Comparison of ENCODE assay signal across 12 mouse cellular contexts in genomic region chr12:29141855-29142254, GRCm38 (mm10).
DNase-seq lines count a peak whose midpoint lies in the region; ATAC-seq and TF ChIP-seq lines count a peak whose summit lies in the region.
"Had no signal": no experiment of that assay in that cellular context is flagged by ENCODE, and none has a peak within 500 bp of the region (broad histone marks: within the 10 kb centered on the region; RNA-seq: fewer than 3 reads in every experiment).

No protein-coding gene starts in this region.

- H3K27ac ChIP-seq in layer of hippocampus, adult 2 months, result peak overlapping the region; percentile 89
- peak overlapping the region; percentile 85 for H3K27ac ChIP-seq in hindbrain, postnatal 0 days
- H3K27ac ChIP-seq in neural tube, embryonic 15.5 days (replicated peaks), result peak overlapping the region; percentile 76
- H3K27ac ChIP-seq: embryonic facial prominence, embryonic 13.5 days; macrophage had no signal

- no peak for TF ChIP-seq CTCF in layer of hippocampus, adult 2 months (conservative IDR thresholded peaks at IDR 0.05)
- TF ChIP-seq CTCF in hindbrain, postnatal 0 days (IDR thresholded peaks at IDR 0.05; ENCODE audit: low read depth), result no peak

- peaks cover 36% of the 10 kb centered on the region for H3K4me1 ChIP-seq in hindbrain, postnatal 0 days (ENCODE audit: insufficient read depth, low read length)
- peaks cover 38% of the 10 kb centered on the region for H3K4me1 ChIP-seq in neural tube, embryonic 15.5 days

- H3K9ac ChIP-seq in hindbrain, postnatal 0 days (replicated peaks; ENCODE audit: low read length), result peak overlapping the region; percentile 31; the same call in 1 of the 2 replicates
- H3K9ac ChIP-seq in neural tube, embryonic 15.5 days (replicated peaks), result no peak overlapping the region
- H3K9ac ChIP-seq: embryonic facial prominence, embryonic 13.5 days had no signal

- H3K9me3 ChIP-seq in hindbrain, postnatal 0 days (ENCODE audit: low read length), result no peaks in the 10 kb centered on the region
- no peaks in the 10 kb centered on the region for H3K9me3 ChIP-seq in neural tube, embryonic 15.5 days (replicated peaks)
- H3K9me3 ChIP-seq: embryonic facial prominence, embryonic 13.5 days had no signal

- peak overlapping the region; percentile 20; the same call in 1 of the 2 replicates for H3K4me3 ChIP-seq in layer of hippocampus, adult 2 months
- no peak overlapping the region for H3K4me3 ChIP-seq in hindbrain, postnatal 0 days (ENCODE audit: low read length)
- no peak overlapping the region for H3K4me3 ChIP-seq in neural tube, embryonic 15.5 days (replicated peaks)
- H3K4me3 ChIP-seq: embryonic facial prominence, embryonic 13.5 days had no signal

- H3K27me3 ChIP-seq in hindbrain, postnatal 0 days (ENCODE audit: insufficient read depth, low read length), result no peaks in the 10 kb centered on the region
- no peaks in the 10 kb centered on the region for H3K27me3 ChIP-seq in neural tube, embryonic 15.5 days (replicated peaks)
- H3K27me3 ChIP-seq: embryonic facial prominence, embryonic 13.5 days had no signal

- H3K36me3 ChIP-seq in hindbrain, postnatal 0 days (ENCODE audit: insufficient read depth, low read length), result no peaks in the 10 kb centered on the region
- no peaks in the 10 kb centered on the region for H3K36me3 ChIP-seq in neural tube, embryonic 15.5 days
- H3K36me3 ChIP-seq: embryonic facial prominence, embryonic 13.5 days had no signal

- H3K4me2 ChIP-seq in hindbrain, postnatal 0 days (ENCODE audit: low read depth, low read length), result peak overlapping the region; percentile 36; the same call in 1 of the 2 replicates
- H3K4me2 ChIP-seq in neural tube, embryonic 15.5 days, result peak overlapping the region; percentile 25
- H3K4me2 ChIP-seq: embryonic facial prominence, embryonic 13.5 days; liver, embryonic 11.5 days had no signal

- ATAC-seq in hindbrain, postnatal 0 days, result no peak
- ATAC-seq in neural tube, embryonic 15.5 days (ENCODE audit: low FRiP score), result no peak
- no peak for ATAC-seq in megakaryocyte, adult 5-6 weeks (ENCODE audit: poor library complexity, severe bottlenecking)
- ATAC-seq: intestine, embryonic 16.5 days had no signal

- 49% methylated on average over 8 of the region's 8 CpGs for WGBS in hindbrain, postnatal 0 days
- WGBS in neural tube, embryonic 15.5 days, result 56% methylated on average over 8 of the region's 8 CpGs

- peak in 1 of 2 experiments; percentile 25 for DNase-seq in layer of hippocampus, adult 2 months (ENCODE audit: low spot score in 2 of 2)
- no peak for DNase-seq in layer of hippocampus, adult 18-20 months (ENCODE audit: low spot score in 2 of 2)
- DNase-seq in cerebellum, postnatal 10 days, result peak; percentile 75 to 76
- DNase-seq in hindbrain, postnatal 0 days (ENCODE audit: low spot score), result peak; percentile 30
- no peak for DNase-seq in spleen, postnatal 4 days (ENCODE audit: low spot score in 2 of 2)
- no peak for DNase-seq in spleen, postnatal 36 days (ENCODE audit: low spot score in 2 of 2)

Comparison
In these comparisons a context has a peak if more than half of its experiments do, and no peak if none do; other contexts are left out.
1. DNase-seq: peak in cerebellum, postnatal 10 days (2 of 2) and hindbrain, postnatal 0 days (single experiment); none in layer of hippocampus, adult 18-20 months (0 of 2), spleen, postnatal 4 days (0 of 2) and spleen, postnatal 36 days (0 of 2).
2. Peak in every context shown above with its lines, with median percentiles within 50 percentile points of each other: H3K27ac ChIP-seq.